Mouse (Mus musculus): ENCODE data around the gene Mrc1. TPM values are rescaled to one million over a fixed set of nuclear protein-coding genes. Genes with fewer than 3 reads are reported as not detected.

Mrc1 gene
- 0.97 TPM for polyA plus RNA-seq (2017; shearing (Covaris generic))

DNA sequence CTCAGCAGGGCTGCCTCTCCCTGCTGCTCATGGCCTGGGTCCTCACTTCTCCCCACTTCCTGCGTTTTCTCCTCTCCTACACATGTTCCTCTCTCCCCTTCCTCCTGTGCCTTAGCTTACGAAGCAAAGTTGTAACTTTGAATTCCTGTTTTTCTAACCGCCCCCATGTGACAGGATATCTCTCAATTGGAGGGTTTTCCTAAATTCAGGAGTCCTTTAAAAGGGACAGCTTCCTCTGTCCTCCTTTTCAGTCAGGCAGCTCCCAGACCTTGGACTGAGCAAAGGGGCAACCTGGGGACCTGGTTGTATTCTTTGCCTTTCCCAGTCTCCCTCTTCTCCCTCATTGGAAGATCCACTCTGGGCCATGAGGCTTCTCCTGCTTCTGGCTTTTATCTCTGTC lies at the start of gene Mrc1:
Gene Mrc1, plus strand, starts transcription at position 244 of the 400 bp plus-strand sequence.

Other genes starting within 250 kb of the Mrc1 start
- not detected for gene Hacd1, start 173.3 kb upstream of the Mrc1 start, polyA plus RNA-seq (2017; shearing (Covaris generic))
- 38.7 TPM for gene Stam, start 155.3 kb upstream of the Mrc1 start, polyA plus RNA-seq (2017; shearing (Covaris generic))
- gene Tmem236, start 54.9 kb upstream of the Mrc1 start, polyA plus RNA-seq (2017; shearing (Covaris generic)), result not detected
- not detected for gene Slc39a12, start 158.9 kb downstream of the Mrc1 start, polyA plus RNA-seq (2017; shearing (Covaris generic))